9 mouse cellular contexts compared by ENCODE assay signal in the genomic region with DNA sequence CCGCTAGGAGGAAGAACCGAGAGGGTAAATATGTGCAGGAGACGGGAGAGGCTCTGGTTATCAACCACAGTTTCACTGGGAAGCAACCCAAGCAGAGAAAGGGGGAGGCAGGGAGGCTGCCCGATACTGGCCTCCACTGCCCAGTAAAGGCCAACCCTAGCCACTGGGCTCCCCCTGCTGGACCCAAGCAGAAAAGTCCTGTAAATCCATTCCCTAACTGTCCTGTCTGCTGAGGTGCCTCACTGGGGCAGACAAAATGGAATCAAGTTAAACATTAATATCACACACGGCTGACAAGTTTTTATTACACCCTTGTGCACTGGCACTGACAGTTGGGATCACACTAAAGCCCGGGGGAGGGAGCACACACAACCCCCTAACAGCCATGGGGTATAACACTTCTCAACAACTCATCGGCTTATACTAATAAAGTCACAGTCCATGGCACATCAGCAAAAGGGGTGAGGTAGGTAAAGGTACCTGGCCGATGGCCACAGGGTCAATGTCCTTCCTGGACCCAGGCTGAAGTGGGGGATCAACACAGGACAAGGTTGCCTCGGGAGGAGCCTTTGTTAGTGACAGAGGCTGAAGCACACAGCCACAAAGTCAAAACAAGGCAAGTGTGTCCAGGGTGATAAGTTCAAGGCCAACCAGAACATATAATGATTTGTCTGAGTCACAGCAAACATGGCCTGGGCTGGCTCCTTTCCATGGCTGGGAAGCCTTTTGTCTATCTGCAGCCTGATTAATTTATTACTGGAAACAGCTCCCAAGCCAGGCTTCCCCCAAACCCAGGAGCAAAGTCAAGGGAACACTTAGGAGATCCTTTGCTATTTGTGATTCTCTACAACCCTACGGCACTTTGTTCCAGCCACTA. TPM values are rescaled to one million over a fixed set of nuclear protein-coding genes. Genes with fewer than 3 reads are reported as not detected.
DNase-seq lines count a peak whose midpoint lies in the region; ATAC-seq and TF ChIP-seq lines count a peak whose summit lies in the region.
"Had no signal": no experiment of that assay in that cellular context is flagged by ENCODE, and none has a peak within 500 bp of the region (broad histone marks: within the 10 kb centered on the region; RNA-seq: fewer than 3 reads in every experiment).

No protein-coding gene starts in this region.

- TF ChIP-seq RAD21 in MEL (IDR thresholded peaks at IDR 0.05; ENCODE audit: low read depth, low read length), result peak; percentile 43

- no peak overlapping the region for H3K9ac ChIP-seq in forebrain, embryonic 12.5 days
- no peak overlapping the region for H3K9ac ChIP-seq in forebrain, embryonic 16.5 days (replicated peaks; ENCODE audit: low read depth, low read length)
- H3K9ac ChIP-seq in MEL (ENCODE audit: control insufficient read depth, low read depth, low read length, poor library complexity, severe bottlenecking), result no peak overlapping the region
- H3K9ac ChIP-seq in embryonic facial prominence, embryonic 11.5 days (replicated peaks; ENCODE audit: low read length), result no peak overlapping the region
- H3K9ac ChIP-seq in liver, embryonic 15.5 days, result peak overlapping the region; percentile 95
- H3K9ac ChIP-seq: limb, embryonic 13.5 days had no signal

- peak; percentile 65 to 69 (median 68) for TF ChIP-seq CTCF in MEL (IDR thresholded peaks at IDR 0.05 in 2 of 3, conservative IDR thresholded peaks at IDR 0.05 in 1 of 3; ENCODE audit: control insufficient read depth in 1 of 3, insufficient read depth in 1 of 3, low read depth in 2 of 3, low read length in 3 of 3, poor library complexity in 1 of 3, severe bottlenecking in 1 of 3)

- no peak for TF ChIP-seq EP300 in MEL (IDR thresholded peaks at IDR 0.05; ENCODE audit: low read depth in 1 of 2, low read length in 2 of 2)

- no peaks in the 10 kb centered on the region for H3K9me3 ChIP-seq in forebrain, embryonic 12.5 days
- no peaks in the 10 kb centered on the region for H3K9me3 ChIP-seq in forebrain, embryonic 16.5 days (ENCODE audit: control insufficient read depth, low read length)
- H3K9me3 ChIP-seq in MEL (replicated peaks; ENCODE audit: insufficient read depth, low read length), result no peaks in the 10 kb centered on the region
- no peaks in the 10 kb centered on the region for H3K9me3 ChIP-seq in embryonic facial prominence, embryonic 11.5 days (replicated peaks; ENCODE audit: control insufficient read depth, low read length)
- H3K9me3 ChIP-seq in liver, embryonic 15.5 days (replicated peaks), result no peaks in the 10 kb centered on the region
- H3K9me3 ChIP-seq: limb, embryonic 13.5 days had no signal

- 0 out of 2 replicates have a peak, but pooled peaks cover 3% of the 10 kb centered on the region for H3K27me3 ChIP-seq in forebrain, embryonic 12.5 days
- no peaks in the 10 kb centered on the region for H3K27me3 ChIP-seq in forebrain, embryonic 16.5 days (replicated peaks; ENCODE audit: control insufficient read depth, insufficient read depth, low read length)
- H3K27me3 ChIP-seq in MEL (ENCODE audit: control insufficient read depth in 1 of 2, insufficient read depth in 2 of 2, low read length in 2 of 2), result no peaks in the 10 kb centered on the region
- no peaks in the 10 kb centered on the region for H3K27me3 ChIP-seq in embryonic facial prominence, embryonic 11.5 days (ENCODE audit: control insufficient read depth, insufficient read depth, low read length)
- H3K27me3 ChIP-seq in liver, embryonic 15.5 days, result no peaks in the 10 kb centered on the region
- H3K27me3 ChIP-seq: limb, embryonic 13.5 days had no signal

- 0 out of 2 replicates have a peak, but pooled peaks have one; percentile 27 for ATAC-seq in forebrain, embryonic 12.5 days (ENCODE audit: low FRiP score)
- ATAC-seq in forebrain, embryonic 16.5 days, result no peak
- ATAC-seq in embryonic facial prominence, embryonic 11.5 days (replicated peaks; ENCODE audit: insufficient number of reproducible peaks, low FRiP score, low TSS enrichment, low read depth), result no peak
- peak; percentile 32 for ATAC-seq in liver, embryonic 15.5 days (ENCODE audit: insufficient read depth)

- H3K36me3 ChIP-seq in forebrain, embryonic 12.5 days (replicated peaks), result no peaks in the 10 kb centered on the region
- H3K36me3 ChIP-seq in forebrain, embryonic 16.5 days (ENCODE audit: control insufficient read depth, insufficient read depth), result no peaks in the 10 kb centered on the region
- H3K36me3 ChIP-seq in MEL (ENCODE audit: control insufficient read depth in 1 of 2, insufficient read depth in 2 of 2, low read length in 2 of 2), result peaks cover 0 to 21% of the 10 kb centered on the region in 2 experiments; a peak in 2 of 4 replicates
- no peaks in the 10 kb centered on the region for H3K36me3 ChIP-seq in embryonic facial prominence, embryonic 11.5 days (replicated peaks; ENCODE audit: control insufficient read depth, insufficient read depth, low read depth, low read length)
- peaks cover 80% of the 10 kb centered on the region for H3K36me3 ChIP-seq in liver, embryonic 15.5 days (replicated peaks)
- H3K36me3 ChIP-seq: limb, embryonic 13.5 days had no signal

- H3K4me1 ChIP-seq in forebrain, embryonic 12.5 days, result peaks cover 11% of the 10 kb centered on the region
- no peaks in the 10 kb centered on the region; the same call in 1 of the 2 replicates for H3K4me1 ChIP-seq in forebrain, embryonic 16.5 days (replicated peaks; ENCODE audit: control insufficient read depth, insufficient read depth, low read length)
- H3K4me1 ChIP-seq in MEL (ENCODE audit: control insufficient read depth in 1 of 2, insufficient read depth in 2 of 2, low read length in 2 of 2), result peaks cover 9 to 22% of the 10 kb centered on the region in 2 experiments
- no peaks in the 10 kb centered on the region; the same call in 1 of the 2 replicates for H3K4me1 ChIP-seq in embryonic facial prominence, embryonic 11.5 days (ENCODE audit: control insufficient read depth, insufficient read depth, low read length)
- H3K4me1 ChIP-seq in liver, embryonic 15.5 days (replicated peaks), result peaks cover 91% of the 10 kb centered on the region

- 56% methylated on average over 10 of the region's 10 CpGs for WGBS in forebrain, embryonic 12.5 days
- 59% methylated on average over 10 of the region's 10 CpGs for WGBS in forebrain, embryonic 16.5 days
- 50% methylated on average over 10 of the region's 10 CpGs for WGBS in embryonic facial prominence, embryonic 11.5 days
- WGBS in liver, embryonic 15.5 days (ENCODE audit: insufficient replicate concordance), result 49% methylated on average over 10 of the region's 10 CpGs

- H3K79me2 ChIP-seq in MEL (ENCODE audit: control insufficient read depth, insufficient read depth, low read length, poor library complexity), result no peaks in the 10 kb centered on the region

- no peak overlapping the region for H3K4me2 ChIP-seq in forebrain, embryonic 12.5 days
- no peak overlapping the region for H3K4me2 ChIP-seq in forebrain, embryonic 16.5 days (ENCODE audit: low read length)
- H3K4me2 ChIP-seq in embryonic facial prominence, embryonic 11.5 days (ENCODE audit: low read depth, low read length), result no peak overlapping the region
- peak overlapping the region; percentile 95 for H3K4me2 ChIP-seq in liver, embryonic 15.5 days
- H3K4me2 ChIP-seq: limb, embryonic 13.5 days had no signal

- no peak overlapping the region for H3K4me3 ChIP-seq in forebrain, embryonic 12.5 days (replicated peaks)
- H3K4me3 ChIP-seq in forebrain, embryonic 16.5 days (replicated peaks; ENCODE audit: low read length), result no peak overlapping the region
- H3K4me3 ChIP-seq in MEL (ENCODE audit: control insufficient read depth in 1 of 2, insufficient read depth in 1 of 2, low read depth in 2 of 2, low read length in 2 of 2), result no peak overlapping the region
- no peak overlapping the region for H3K4me3 ChIP-seq in embryonic facial prominence, embryonic 11.5 days (ENCODE audit: low read depth, low read length)
- H3K4me3 ChIP-seq in liver, embryonic 15.5 days (replicated peaks), result peak overlapping the region; percentile 83
- H3K4me3 ChIP-seq: limb, embryonic 13.5 days had no signal

- no peak for TF ChIP-seq POLR2A in MEL (IDR thresholded peaks at IDR 0.05; ENCODE audit: control insufficient read depth in 1 of 2, insufficient read depth in 1 of 2, low read depth in 1 of 2, low read length in 2 of 2, poor library complexity in 1 of 2)

- H3K27ac ChIP-seq in forebrain, embryonic 12.5 days, result no peak overlapping the region
- H3K27ac ChIP-seq in forebrain, embryonic 16.5 days (ENCODE audit: low read length), result no peak overlapping the region
- H3K27ac ChIP-seq in MEL (ENCODE audit: control insufficient read depth, low read depth, low read length), result no peak overlapping the region
- H3K27ac ChIP-seq in embryonic facial prominence, embryonic 11.5 days (replicated peaks; ENCODE audit: low read depth, low read length), result no peak overlapping the region
- peak overlapping the region; percentile 100 for H3K27ac ChIP-seq in liver, embryonic 15.5 days (replicated peaks)

- DNase-seq in MEL (ENCODE audit: low read depth, low spot score), result no peak
- peak; percentile 68 for DNase-seq in embryonic facial prominence, embryonic 11.5 days (ENCODE audit: low spot score)
- peak; percentile 71 for DNase-seq in heart, postnatal 4 days
- peak; percentile 53 for DNase-seq in retina, postnatal 1 day
- DNase-seq in layer of hippocampus, adult 8-10 months (ENCODE audit: low spot score in 2 of 2), result no peak

RNA-seq across cellular contexts. Expression of gene Pnpo, which starts 6.0 kb away (rescaled TPM):
- polyA plus RNA-seq in forebrain, embryonic 12.5 days (2016; fragmentation: Nextera tagmentation; extraction: Ambion mirVana), result 17.2 and 17.4 TPM in 2 replicates
- polyA plus RNA-seq in forebrain, embryonic 16.5 days (2015; fragmentation: Nextera tagmentation; extraction: Ambion mirVana), result 21.7 and 22.8 TPM in 2 replicates
- total RNA-seq in MEL (2012; rRNA removed), result 41.7 and 55.7 TPM in 2 replicates
- polyA plus RNA-seq in MEL (2012; ENCODE audit: insufficient read depth in 1 of 2, insufficient read length in 2 of 2, low read depth in 1 of 2, low replicate concordance in 2 of 2, missing spikeins in 1 of 2), result 10 to 100 TPM in 1 of 2 experiments, not detected in 1; 38.8 TPM
- 26.7 and 29.0 TPM in 2 replicates for polyA plus RNA-seq in embryonic facial prominence, embryonic 11.5 days (2014; fragmentation: Nextera tagmentation; extraction: Ambion mirVana)
- total RNA-seq in heart, postnatal 4 days (2021), result 10 to 100 TPM; 10.6 to 16.7 TPM
- polyA plus RNA-seq in liver, embryonic 15.5 days (2015; fragmentation: Nextera tagmentation; extraction: Ambion mirVana), result 719 and 785 TPM in 2 replicates
- total RNA-seq in layer of hippocampus, adult 8-10 months (2022), result 10 to 100 TPM; 38.1 to 41.5 (median 39.6) TPM

RNA-seq across cellular contexts. Expression of gene Prr15l, which starts 9.9 kb away (rescaled TPM):
- 0.58 and 0.60 TPM in 2 replicates for polyA plus RNA-seq in forebrain, embryonic 12.5 days (2016; fragmentation: Nextera tagmentation; extraction: Ambion mirVana)
- polyA plus RNA-seq in forebrain, embryonic 16.5 days (2015; fragmentation: Nextera tagmentation; extraction: Ambion mirVana), result 0.19 and 0.27 TPM in 2 replicates
- 0.08 TPM in 1 of 2 replicates, not detected in the other for total RNA-seq in MEL (2012; rRNA removed)
- polyA plus RNA-seq in MEL (2012; ENCODE audit: insufficient read depth in 1 of 2, insufficient read length in 2 of 2, low read depth in 1 of 2, low replicate concordance in 2 of 2, missing spikeins in 1 of 2), result under 1 TPM in 1 of 2 experiments, not detected in 1; 0.19 TPM
- polyA plus RNA-seq in embryonic facial prominence, embryonic 11.5 days (2014; fragmentation: Nextera tagmentation; extraction: Ambion mirVana), result 1.7 and 2.8 TPM in 2 replicates
- under 1 TPM; 0.32 to 0.36 TPM for total RNA-seq in heart, postnatal 4 days (2021)
- 5.9 and 6.1 TPM in 2 replicates for polyA plus RNA-seq in liver, embryonic 15.5 days (2015; fragmentation: Nextera tagmentation; extraction: Ambion mirVana)
- total RNA-seq in layer of hippocampus, adult 8-10 months (2022), result not detected

RNA-seq across cellular contexts. Expression of gene Cdk5rap3, which starts 21.5 kb away (rescaled TPM):
- polyA plus RNA-seq in forebrain, embryonic 12.5 days (2016; fragmentation: Nextera tagmentation; extraction: Ambion mirVana), result 102 and 106 TPM in 2 replicates
- 103 and 106 TPM in 2 replicates for polyA plus RNA-seq in forebrain, embryonic 16.5 days (2015; fragmentation: Nextera tagmentation; extraction: Ambion mirVana)
- 45.2 and 48.9 TPM in 2 replicates for total RNA-seq in MEL (2012; rRNA removed)
- 10 to 100 TPM in 1 of 2 experiments, not detected in 1; 55.4 TPM for polyA plus RNA-seq in MEL (2012; ENCODE audit: insufficient read depth in 1 of 2, insufficient read length in 2 of 2, low read depth in 1 of 2, low replicate concordance in 2 of 2, missing spikeins in 1 of 2)
- polyA plus RNA-seq in embryonic facial prominence, embryonic 11.5 days (2014; fragmentation: Nextera tagmentation; extraction: Ambion mirVana), result 76.0 and 76.2 TPM in 2 replicates
- total RNA-seq in heart, postnatal 4 days (2021), result 10 to 100 TPM; 34.6 to 35.6 TPM
- 33.7 and 40.6 TPM in 2 replicates for polyA plus RNA-seq in liver, embryonic 15.5 days (2015; fragmentation: Nextera tagmentation; extraction: Ambion mirVana)
- 10 to 100 TPM; 33.9 to 49.1 (median 44.8) TPM for total RNA-seq in layer of hippocampus, adult 8-10 months (2022)

RNA-seq across cellular contexts. Expression of gene Sp2, which starts 45.0 kb away (rescaled TPM):
- 23.1 and 27.2 TPM in 2 replicates for polyA plus RNA-seq in forebrain, embryonic 12.5 days (2016; fragmentation: Nextera tagmentation; extraction: Ambion mirVana)
- polyA plus RNA-seq in forebrain, embryonic 16.5 days (2015; fragmentation: Nextera tagmentation; extraction: Ambion mirVana), result 16.2 and 16.3 TPM in 2 replicates
- total RNA-seq in MEL (2012; rRNA removed), result 1.4 and 2.2 TPM in 2 replicates
- 10 to 100 TPM in 1 of 2 experiments, not detected in 1; 20.3 TPM for polyA plus RNA-seq in MEL (2012; ENCODE audit: insufficient read depth in 1 of 2, insufficient read length in 2 of 2, low read depth in 1 of 2, low replicate concordance in 2 of 2, missing spikeins in 1 of 2)
- polyA plus RNA-seq in embryonic facial prominence, embryonic 11.5 days (2014; fragmentation: Nextera tagmentation; extraction: Ambion mirVana), result 15.8 and 18.3 TPM in 2 replicates
- total RNA-seq in heart, postnatal 4 days (2021), result 10 to 100 TPM; 18.8 to 19.3 TPM
- 17.6 and 18.0 TPM in 2 replicates for polyA plus RNA-seq in liver, embryonic 15.5 days (2015; fragmentation: Nextera tagmentation; extraction: Ambion mirVana)
- 10 to 100 TPM in 3 of 4 experiments, 1 to 10 TPM in 1; 9.6 to 14.2 (median 11.8) TPM for total RNA-seq in layer of hippocampus, adult 8-10 months (2022)

Comparison
In these comparisons a context has a peak if more than half of its experiments do, and no peak if none do; other contexts are left out.
1. ATAC-seq: peak in forebrain, embryonic 12.5 days (single experiment) and liver, embryonic 15.5 days (single experiment); none in forebrain, embryonic 16.5 days (single experiment) and embryonic facial prominence, embryonic 11.5 days (single experiment).
2. DNase-seq: peak in embryonic facial prominence, embryonic 11.5 days (single experiment), heart, postnatal 4 days (single experiment) and retina, postnatal 1 day (single experiment); none in MEL (single experiment) and layer of hippocampus, adult 8-10 months (0 of 2).
3. RNA of gene Pnpo, which starts 6.0 kb away (polyA plus RNA-seq): 719 to 785 TPM in liver, embryonic 15.5 days; 38.8 TPM in MEL, 26.7 to 29.0 TPM in embryonic facial prominence, embryonic 11.5 days, 21.7 to 22.8 TPM in forebrain, embryonic 16.5 days and 17.2 to 17.4 TPM in forebrain, embryonic 12.5 days; every median in the first group is over 10 times any median in the second.